Mouse (Mus musculus) stomach, embryonic 14.5 days (tissue): ENCODE data around the gene Cfap74. TPM values are rescaled to one million over a fixed set of nuclear protein-coding genes. Genes with fewer than 3 reads are reported as not detected.
"Not testable (repeated sequence)": the region's sequence is repeated elsewhere in the genome, so short reads cannot be mapped to it uniquely, and the experiment has no call there.

Source experiments
- ATAC-seq: fragments of 200-750 bp; cut with Nextera tagmentation; 2 replicates; pipeline ENCODE4 v1.8.0; 2017; ENCODE audit warnings: low read depth, moderate TSS enrichment; ENCODE audit not compliant: insufficient number of reproducible peaks, insufficient read depth, low FRiP score
- H3K27ac ChIP-seq: fragments of 300-500 bp; sonication (generic); 2 replicates; pipeline ENCODE4 v1.5.1; 2014; ENCODE audit warnings: mild to moderate bottlenecking, low read length, moderate library complexity, mixed read lengths
- H3K27me3 ChIP-seq: fragments of 300-500 bp; sonication (generic); 2 replicates; pipeline ENCODE4 v1.6.1; 2014; ENCODE audit warnings: low read length, control low read depth, mixed read lengths; ENCODE audit not compliant: control insufficient read depth, insufficient read depth
- H3K36me3 ChIP-seq: fragments of 300-500 bp; sonication (generic); 2 replicates; pipeline ENCODE4 v1.6.1; 2014; ENCODE audit warnings: mild to moderate bottlenecking, control low read depth, low read length, moderate library complexity, mixed read lengths; ENCODE audit not compliant: control insufficient read depth, insufficient read depth
- H3K4me1 ChIP-seq: fragments of 300-500 bp; sonication (generic); 2 replicates; pipeline ENCODE4 v1.6.1; 2014; ENCODE audit warnings: low read length, control low read depth, mixed read lengths; ENCODE audit not compliant: control insufficient read depth, insufficient read depth
- H3K4me2 ChIP-seq: fragments of 300-500 bp; sonication (generic); replicated peaks from 2 replicates; pipeline ENCODE4 v1.6.1; 2014; ENCODE audit warnings: low read depth, low read length, control low read depth
- H3K4me3 ChIP-seq: fragments of 300-500 bp; sonication (generic); 2 replicates; pipeline ENCODE4 v1.5.1; 2014; ENCODE audit warnings: low read depth, low read length, control low read depth
- H3K9ac ChIP-seq: fragments of 300-500 bp; sonication (generic); replicated peaks from 2 replicates; pipeline ENCODE4 v1.6.1; 2014; ENCODE audit warnings: low read depth, mild to moderate bottlenecking, control low read depth, low read length, moderate library complexity, mixed read lengths
- H3K9me3 ChIP-seq: fragments of 300-500 bp; sonication (generic); 2 replicates; pipeline ENCODE4 v1.6.1; 2016; ENCODE audit warnings: low read depth, low read length, control low read depth; ENCODE audit not compliant: control insufficient read depth
- WGBS: fragments of 180-500 bp; shearing (Covaris S2); extraction: QIAGEN DNeasy Blood & Tissue Kit; methylation state at CpG from one replicate; pipeline ENCODE4 v1.1.7; 2014; 5-methylcytosine and 5-hydroxymethylcytosine counted together
- polyA plus RNA-seq: library from polyadenylated mRNA; unstranded; fragments of >200 nt; fragmentation: Nextera tagmentation; extraction: Ambion mirVana; gene quantifications from 2 replicates; pipeline ENCODE4 v1.2.1, GENCODE M21; 2014

The Cfap74 gene
- polyA plus RNA-seq, 1 experiment from 2014 or later: 3.8 TPM

DNA sequence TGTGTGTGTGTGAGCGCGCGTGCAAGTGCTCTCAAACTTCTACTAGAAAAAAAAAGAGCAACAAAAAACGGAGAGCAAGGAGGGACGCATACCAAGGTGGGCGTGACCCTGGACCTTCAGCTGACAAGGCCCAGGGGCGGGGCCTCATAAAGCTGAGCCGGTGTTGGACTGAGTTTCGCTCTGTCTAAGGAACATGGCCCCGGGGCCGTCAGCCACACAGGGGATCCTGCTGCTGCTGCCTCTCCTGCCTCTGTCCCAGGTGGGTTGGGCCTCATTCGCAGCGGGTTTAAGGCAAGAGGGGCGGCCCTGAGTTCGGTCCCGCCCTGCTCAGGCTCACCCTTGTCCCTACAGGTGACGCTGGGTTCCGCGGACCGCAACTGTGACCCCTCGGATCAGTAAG is 60.0 kb downstream of the Cfap74 start, which contains the start of gene Tmem52:
TSS of gene Tmem52 (plus strand) at position 163 of the 400 bp plus-strand sequence.
- Histone ChIP-seq H3K36me3 (no peaks in the 10 kb centered on the region), H3K4me1 (peaks cover 3% of the 10 kb centered on the region; the same call in 1 of the 2 replicates), H3K9me3 (no peaks in the 10 kb centered on the region), H3K9ac (no peak within 1 kb of the TSS; the same call in 1 of the 2 replicates), H3K4me3 (peak within 1 kb of the TSS; percentile 21; the same call in 1 of the 2 replicates), H3K4me2 (peak within 1 kb of the TSS; percentile 44), H3K27me3 (no peaks in the 10 kb centered on the region), H3K27ac (no peak within 1 kb of the TSS)
- peak; percentile 60; the same call in 1 of the 2 replicates for ATAC-seq
- WGBS: 12% methylated on average over 21 of the region's 21 CpGs

DNA sequence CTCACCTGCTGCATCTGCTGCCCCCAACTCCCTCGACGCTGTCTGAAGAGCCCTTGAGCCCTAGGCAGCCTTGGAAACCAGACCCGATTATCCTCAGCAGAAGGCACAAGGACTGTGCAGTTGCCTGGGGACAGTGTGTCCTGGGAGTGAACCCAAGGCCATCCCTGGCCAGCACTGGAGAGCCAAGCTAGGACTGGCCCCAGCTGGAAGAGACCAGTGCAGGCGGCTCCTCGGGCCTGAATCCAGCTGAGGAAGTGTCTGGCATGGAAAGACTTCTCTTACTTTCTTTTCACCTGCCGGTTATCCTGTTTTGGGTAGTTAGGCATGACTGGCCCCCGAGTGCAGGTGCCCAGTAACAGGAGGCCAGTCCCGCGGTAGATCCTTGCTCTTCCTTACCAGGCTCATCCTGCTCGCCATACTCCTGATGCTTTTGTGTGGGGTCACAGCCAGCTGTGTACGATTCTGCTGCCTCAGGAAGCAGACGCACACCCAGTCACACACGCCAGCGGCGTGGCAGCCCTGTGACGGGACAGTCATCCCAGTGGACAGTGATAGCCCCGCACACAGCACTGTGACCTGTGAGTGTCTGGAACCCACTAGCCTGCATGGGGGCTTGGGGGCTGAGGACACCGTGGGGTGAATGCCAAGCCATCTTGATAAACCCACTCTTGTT is 60.7 kb downstream of the Cfap74 start:
- Histone ChIP-seq H3K27ac (no peak overlapping the region), H3K9ac (no peak overlapping the region), H3K9me3 (no peaks in the 10 kb centered on the region), H3K36me3 (no peaks in the 10 kb centered on the region), H3K4me1 (peaks cover 3% of the 10 kb centered on the region; the same call in 1 of the 2 replicates), H3K4me3 (no peak overlapping the region), H3K27me3 (no peaks in the 10 kb centered on the region), H3K4me2 (no peak overlapping the region; the same call in 1 of the 2 replicates)
- 82% methylated on average over 18 of the region's 18 CpGs for WGBS
- no peak for ATAC-seq

DNA sequence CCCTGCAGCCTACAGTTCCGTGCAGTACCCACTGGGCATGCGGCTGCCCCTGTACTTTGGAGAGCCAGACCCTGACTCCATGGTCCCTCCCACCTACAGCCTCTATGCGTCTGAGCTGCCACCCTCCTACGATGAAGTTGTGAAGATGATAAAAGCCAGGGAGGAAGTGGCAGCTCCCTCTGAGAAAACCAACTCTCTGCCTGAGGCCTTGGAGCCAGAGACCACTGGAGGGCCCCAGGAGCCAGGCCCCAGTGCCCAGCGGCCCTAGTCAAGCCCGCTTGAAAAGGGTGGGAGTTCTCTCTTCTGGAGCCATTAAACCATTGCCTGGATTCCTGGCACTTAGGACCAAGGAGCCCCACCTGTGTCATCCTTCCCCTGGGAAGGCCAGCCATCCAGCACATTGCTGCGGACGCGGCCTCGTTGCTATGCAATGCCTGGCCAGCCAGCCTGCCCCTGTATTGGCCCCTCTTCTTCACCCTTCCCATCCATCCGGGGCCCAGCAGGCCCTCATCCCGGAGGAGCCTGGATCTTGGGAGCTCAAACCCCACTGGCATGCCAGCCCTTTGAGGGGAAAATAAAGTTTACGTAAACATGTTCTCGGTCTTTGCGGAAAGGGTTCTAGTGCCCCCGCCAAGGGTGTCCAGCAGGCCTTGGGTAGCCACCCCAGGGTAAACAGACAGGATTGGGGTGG is 61.4 kb downstream of the Cfap74 start:
- Histone ChIP-seq H3K9ac (no peak overlapping the region), H3K27ac (no peak overlapping the region), H3K4me3 (no peak overlapping the region), H3K4me2 (no peak overlapping the region), H3K9me3 (no peaks in the 10 kb centered on the region), H3K36me3 (no peaks in the 10 kb centered on the region), H3K4me1 (peaks cover 3% of the 10 kb centered on the region; the same call in 1 of the 2 replicates), H3K27me3 (no peaks in the 10 kb centered on the region)
- ATAC-seq: no peak
- 72% methylated on average over 16 of the region's 16 CpGs for WGBS

DNA sequence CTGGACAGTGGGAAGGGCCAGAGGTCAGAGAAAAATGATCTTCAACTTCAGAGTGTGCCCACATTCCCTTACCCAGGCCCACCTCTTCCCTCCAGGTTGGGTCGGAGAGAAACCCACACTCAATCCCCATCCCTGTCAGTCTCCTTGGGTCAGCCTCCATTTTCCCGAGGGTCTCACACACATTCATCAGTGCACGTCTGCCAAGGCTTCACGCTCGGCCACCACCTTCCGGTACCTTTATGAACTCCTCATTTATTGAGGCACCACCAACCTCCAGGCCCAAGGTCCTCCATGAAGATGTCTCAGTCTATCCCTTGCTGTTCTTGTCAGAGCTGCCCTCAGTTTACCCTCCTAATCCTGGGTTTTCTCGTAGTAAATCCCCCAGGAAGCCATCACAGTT is 62.0 kb downstream of the Cfap74 start:
- H3K9me3 ChIP-seq: no peaks in the 10 kb centered on the region
- peaks cover 3% of the 10 kb centered on the region; the same call in 1 of the 2 replicates for H3K4me1 ChIP-seq
- no peaks in the 10 kb centered on the region for H3K27me3 ChIP-seq
- H3K4me2 ChIP-seq: no peak overlapping the region
- no peak for ATAC-seq
- H3K27ac ChIP-seq: no peak overlapping the region
- WGBS: 85% methylated on average over 7 of the region's 7 CpGs
- no peak overlapping the region for H3K4me3 ChIP-seq
- H3K36me3 ChIP-seq: no peaks in the 10 kb centered on the region
- no peak overlapping the region for H3K9ac ChIP-seq

DNA sequence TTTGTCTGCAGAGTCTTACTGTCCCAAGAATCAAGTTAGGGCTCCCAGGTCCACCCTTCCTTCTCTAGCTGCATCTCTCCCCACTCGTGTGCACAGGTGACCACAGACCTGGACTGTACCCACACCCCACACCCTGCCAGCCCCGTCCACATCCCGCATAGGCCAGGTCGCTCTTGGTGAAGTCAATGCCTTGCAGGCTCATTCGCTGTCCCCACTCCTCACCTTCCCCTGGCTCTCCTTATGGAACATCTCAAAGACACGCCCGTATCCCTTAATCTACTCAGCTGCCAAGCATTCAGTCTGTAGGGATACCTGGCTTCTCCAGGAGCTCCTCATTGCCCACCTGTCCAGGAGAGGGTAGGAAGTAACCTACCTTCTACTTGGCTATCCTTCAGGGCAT is 62.4 kb downstream of the Cfap74 start:
- Histone ChIP-seq H3K27me3 (no peaks in the 10 kb centered on the region), H3K27ac (no peak overlapping the region), H3K4me3 (no peak overlapping the region), H3K4me2 (no peak overlapping the region), H3K9ac (no peak overlapping the region), H3K4me1 (peaks cover 3% of the 10 kb centered on the region; the same call in 1 of the 2 replicates), H3K36me3 (no peaks in the 10 kb centered on the region), H3K9me3 (no peaks in the 10 kb centered on the region)
- 82% methylated on average over 7 of the region's 7 CpGs for WGBS
- no peak for ATAC-seq

DNA sequence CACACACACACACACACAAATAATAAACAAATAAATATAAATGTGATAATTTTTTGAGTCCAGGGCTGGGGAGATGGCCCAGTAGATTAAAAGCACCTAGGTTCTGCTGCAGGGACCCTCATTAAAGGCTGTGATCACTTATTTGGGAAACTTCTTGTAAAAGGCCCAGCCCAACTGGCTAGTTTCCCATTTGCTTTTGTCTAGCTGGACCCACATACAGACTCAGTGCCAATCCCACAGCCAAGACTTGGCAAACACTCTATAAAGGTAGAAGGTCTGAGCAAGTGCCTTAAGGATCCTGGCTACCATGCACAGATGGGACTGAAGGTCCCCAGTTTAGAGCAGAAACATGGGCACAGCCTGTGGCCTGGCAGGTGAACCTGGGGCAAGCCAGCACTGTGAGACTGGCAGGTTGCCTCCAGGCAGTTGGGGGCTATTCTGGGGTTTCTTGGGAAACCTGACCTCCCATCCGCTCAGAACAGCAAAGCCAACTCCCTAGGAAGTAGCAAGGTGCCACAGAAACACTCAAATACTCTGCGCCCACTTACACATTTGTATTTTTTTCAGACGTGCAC is 63.8 kb downstream of the Cfap74 start:
- Histone ChIP-seq H3K4me1 (peaks cover 3% of the 10 kb centered on the region; the same call in 1 of the 2 replicates), H3K27me3 (no peaks in the 10 kb centered on the region), H3K9ac (no peak overlapping the region), H3K27ac (no peak overlapping the region), H3K4me3 (no peak overlapping the region), H3K9me3 (no peaks in the 10 kb centered on the region), H3K4me2 (no peak overlapping the region), H3K36me3 (no peaks in the 10 kb centered on the region)
- WGBS: 62% methylated on average over 3 of the region's 3 CpGs
- ATAC-seq: no peak

DNA sequence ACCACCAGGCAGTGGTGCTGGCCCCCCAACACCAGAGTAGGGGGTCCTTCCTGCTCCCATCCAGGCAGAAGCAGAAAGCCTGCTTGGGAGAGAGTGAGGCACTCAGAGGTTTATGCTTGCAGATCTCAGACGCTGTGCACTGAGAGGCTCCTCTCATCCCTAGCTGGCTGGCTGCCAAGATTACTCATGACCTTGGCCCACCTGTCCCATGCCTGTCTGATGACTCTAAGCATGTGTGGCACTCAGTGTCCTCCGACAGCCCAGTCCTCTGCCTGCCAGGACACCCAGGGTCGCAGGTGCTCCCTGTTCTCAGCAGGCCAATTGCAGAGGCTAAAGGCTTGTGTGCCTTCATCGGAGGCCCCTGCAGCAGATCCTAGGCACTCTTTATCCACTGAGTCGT is 64.3 kb downstream of the Cfap74 start:
- H3K4me2 ChIP-seq: no peak overlapping the region
- ATAC-seq: no peak
- H3K4me3 ChIP-seq: no peak overlapping the region
- H3K36me3 ChIP-seq: no peaks in the 10 kb centered on the region
- H3K4me1 ChIP-seq: peaks cover 3% of the 10 kb centered on the region; the same call in 1 of the 2 replicates
- no peak overlapping the region for H3K9ac ChIP-seq
- no peak overlapping the region for H3K27ac ChIP-seq
- WGBS: 40% methylated on average over 5 of the region's 5 CpGs
- no peaks in the 10 kb centered on the region for H3K27me3 ChIP-seq
- H3K9me3 ChIP-seq: no peaks in the 10 kb centered on the region

DNA sequence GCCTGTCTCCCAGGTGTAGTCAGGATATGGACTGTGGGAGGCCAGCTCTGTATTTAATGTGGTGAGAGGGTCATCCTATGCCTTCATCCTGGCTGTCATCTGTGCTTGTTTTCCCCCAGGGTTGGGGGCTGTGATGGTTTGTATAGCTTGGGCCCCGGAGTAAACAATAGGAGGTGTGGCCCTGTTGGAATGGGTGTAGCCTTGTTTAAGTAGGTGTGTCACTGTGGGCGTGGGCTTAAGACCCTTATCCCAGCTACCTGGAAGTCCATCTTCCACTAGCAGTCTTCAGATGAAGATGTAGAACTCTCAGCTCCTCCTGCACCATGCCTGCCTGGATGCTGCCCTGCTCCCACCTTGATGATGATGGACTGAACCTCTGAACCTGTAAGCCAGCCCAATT is 64.8 kb downstream of the Cfap74 start:
- not testable (repeated sequence) for ATAC-seq, H3K9ac ChIP-seq, H3K4me1 ChIP-seq, H3K9me3 ChIP-seq, H3K36me3 ChIP-seq, H3K4me3 ChIP-seq, H3K27ac ChIP-seq, H3K27me3 ChIP-seq, H3K4me2 ChIP-seq
- 39% methylated on average over 2 of the region's 2 CpGs for WGBS
